Mouse (Mus musculus) neural tube, embryonic 15.5 days (tissue): ENCODE measurements at regions not wholly inside any gene's neighbourhood (a gene's known extent, or its start where the extent isn't known, plus 50 kb on each side); places are given as distances from the start of the nearest gene placed in this dataset.

ENCODE experiments used
- ATAC-seq: fragments of 200-750 bp; cut with Nextera tagmentation; 2 replicates; pipeline ENCODE4 v1.8.0; 2017; ENCODE audit warnings: mild to moderate bottlenecking, moderate TSS enrichment, moderate library complexity; ENCODE audit not compliant: low FRiP score
- H3K27ac ChIP-seq: fragments of 300-500 bp; sonication (generic); replicated peaks from 2 replicates; pipeline ENCODE4 v1.5.1; 2015; ENCODE audit warnings: mild to moderate bottlenecking, inconsistent platforms
- H3K27me3 ChIP-seq: fragments of 300-500 bp; sonication (generic); replicated peaks from 2 replicates; pipeline ENCODE4 v1.6.1; 2015; ENCODE audit warnings: inconsistent platforms
- H3K36me3 ChIP-seq: fragments of 300-500 bp; sonication (generic); 2 replicates; pipeline ENCODE4 v1.6.1; 2015; ENCODE audit warnings: inconsistent platforms
- H3K4me1 ChIP-seq: fragments of 300-500 bp; sonication (generic); 2 replicates; pipeline ENCODE4 v1.6.1; 2015; ENCODE audit warnings: inconsistent platforms
- H3K4me2 ChIP-seq: fragments of 300-500 bp; sonication (generic); 2 replicates; pipeline ENCODE4 v1.6.1; 2015; ENCODE audit warnings: inconsistent platforms, mild to moderate bottlenecking, moderate library complexity
- H3K4me3 ChIP-seq: fragments of 300-500 bp; sonication (generic); replicated peaks from 2 replicates; pipeline ENCODE4 v1.5.1; 2015; ENCODE audit warnings: mild to moderate bottlenecking, inconsistent platforms
- H3K9ac ChIP-seq: fragments of 300-500 bp; sonication (generic); replicated peaks from 2 replicates; pipeline ENCODE4 v1.6.1; 2015; ENCODE audit warnings: mild to moderate bottlenecking, inconsistent platforms
- H3K9me3 ChIP-seq: fragments of 300-500 bp; sonication (generic); replicated peaks from 2 replicates; pipeline ENCODE4 v1.6.1; 2016; ENCODE audit warnings: inconsistent platforms
- WGBS: fragments of 180-500 bp; shearing (Covaris S2); methylation state at CpG from one replicate; pipeline ENCODE4 v1.1.7; 2015; ENCODE audit warnings: mixed read lengths; 5-methylcytosine and 5-hydroxymethylcytosine counted together

DNA sequence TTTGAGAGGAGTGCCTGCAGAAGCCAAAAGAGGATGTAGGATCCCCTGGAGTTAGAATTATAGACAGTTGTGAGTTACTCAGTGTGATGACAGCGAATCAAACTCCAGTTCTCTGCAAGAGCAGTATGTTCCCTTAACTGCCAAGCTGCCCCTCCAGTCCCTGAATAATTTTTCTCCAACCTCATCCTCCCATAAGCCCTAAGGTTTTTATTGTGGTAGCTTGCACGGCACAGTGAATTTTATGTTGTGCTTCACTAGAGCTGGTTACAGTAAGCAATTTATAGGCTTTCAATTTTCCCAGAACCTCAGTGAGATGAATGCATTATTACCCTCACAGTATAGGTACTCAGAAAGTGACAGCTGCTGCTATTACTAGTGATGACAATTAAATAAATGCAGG lies 933.1 kb upstream of the A1bg start:
- no peaks in the 10 kb centered on the region for H3K36me3 ChIP-seq
- no peaks in the 10 kb centered on the region for H3K27me3 ChIP-seq
- H3K4me1 ChIP-seq = 0 out of 2 replicates have a peak, but pooled peaks cover 3% of the 10 kb centered on the region
- H3K9ac ChIP-seq = no peak overlapping the region
- no peaks in the 10 kb centered on the region for H3K9me3 ChIP-seq
- H3K4me3 ChIP-seq = no peak overlapping the region
- no peak overlapping the region for H3K4me2 ChIP-seq
- ATAC-seq = peak; percentile 59
- no peak overlapping the region for H3K27ac ChIP-seq
- 35% methylated on average over 2 of the region's 2 CpGs for WGBS

DNA sequence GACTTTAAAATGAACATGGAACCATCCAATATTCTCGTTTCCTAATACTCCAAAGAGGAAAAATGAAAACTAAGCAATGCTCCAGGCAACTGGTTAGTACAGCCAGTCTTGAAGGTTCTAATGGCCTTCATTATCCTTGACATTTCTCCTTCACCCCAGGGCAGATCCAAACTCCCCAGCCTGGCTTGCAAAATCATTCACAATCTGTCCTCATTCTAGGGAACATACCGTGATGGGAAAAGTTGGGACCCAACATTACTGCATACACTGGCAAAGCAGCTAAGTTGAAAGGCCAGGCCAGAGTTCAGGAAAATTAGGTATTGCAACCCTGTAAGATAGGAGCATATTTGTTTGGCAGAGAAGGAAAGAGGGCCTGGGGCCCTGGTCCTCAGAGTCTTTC lies 889.9 kb upstream of the A1bg start:
- Histone ChIP-seq H3K4me2 (no peak overlapping the region), H3K4me1 (no peaks in the 10 kb centered on the region), H3K4me3 (no peak overlapping the region), H3K9me3 (no peaks in the 10 kb centered on the region), H3K27ac (no peak overlapping the region), H3K27me3 (no peaks in the 10 kb centered on the region), H3K36me3 (no peaks in the 10 kb centered on the region), H3K9ac (no peak overlapping the region)
- no peak for ATAC-seq
- 90% methylated on average over 2 of the region's 2 CpGs for WGBS

DNA sequence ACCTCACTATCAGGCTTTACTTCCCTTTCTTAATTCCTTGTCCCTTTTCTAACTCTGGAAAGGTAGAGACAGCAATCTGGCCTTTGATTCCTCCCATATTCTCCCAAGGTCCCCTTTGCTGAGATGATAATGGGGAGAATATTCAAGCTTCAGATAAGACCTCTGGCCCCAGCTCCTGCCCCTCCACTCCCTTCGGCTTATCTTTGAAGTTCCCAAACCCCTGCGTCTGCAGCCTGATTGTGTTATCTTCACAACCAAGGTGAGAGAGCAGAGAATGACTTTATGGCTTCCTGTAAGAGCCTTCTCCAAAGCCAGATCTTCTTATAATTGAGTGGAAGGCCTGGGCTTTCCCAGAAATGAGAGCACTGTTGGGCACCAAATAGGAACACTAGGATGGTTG lies 882.6 kb upstream of the A1bg start:
- no peaks in the 10 kb centered on the region for H3K4me1 ChIP-seq
- H3K4me2 ChIP-seq = no peak overlapping the region
- no peaks in the 10 kb centered on the region for H3K9me3 ChIP-seq
- no peak overlapping the region for H3K4me3 ChIP-seq
- H3K36me3 ChIP-seq = no peaks in the 10 kb centered on the region
- WGBS = 52% methylated on average over 2 of the region's 2 CpGs
- no peak overlapping the region for H3K27ac ChIP-seq
- no peak overlapping the region for H3K9ac ChIP-seq
- ATAC-seq = no peak
- no peaks in the 10 kb centered on the region for H3K27me3 ChIP-seq

DNA sequence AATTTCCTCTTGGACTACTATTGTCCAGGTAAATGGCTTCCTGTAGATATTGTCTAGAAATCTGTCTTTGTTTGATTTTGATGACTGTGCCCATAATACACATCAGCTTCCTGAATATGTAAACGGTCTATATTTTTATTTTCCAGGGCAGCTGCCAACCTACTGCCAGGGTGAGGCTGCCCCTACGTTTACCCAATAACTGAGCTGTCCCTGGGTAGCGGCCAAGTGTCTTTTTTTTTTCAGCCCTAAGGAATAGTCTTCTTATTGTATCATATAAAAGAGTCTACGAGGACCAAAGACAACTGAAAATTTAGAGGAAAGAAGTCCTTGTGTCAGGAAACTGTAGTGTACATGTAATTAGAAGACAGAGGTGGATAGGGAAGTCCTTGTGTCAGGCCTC lies 877.3 kb upstream of the A1bg start:
- 70% methylated on average over 4 of the region's 4 CpGs for WGBS
- Histone ChIP-seq H3K4me3 (no peak overlapping the region), H3K9me3 (no peaks in the 10 kb centered on the region), H3K27ac (no peak overlapping the region), H3K4me2 (no peak overlapping the region), H3K4me1 (no peaks in the 10 kb centered on the region), H3K9ac (no peak overlapping the region), H3K36me3 (no peaks in the 10 kb centered on the region), H3K27me3 (no peaks in the 10 kb centered on the region)
- no peak for ATAC-seq

DNA sequence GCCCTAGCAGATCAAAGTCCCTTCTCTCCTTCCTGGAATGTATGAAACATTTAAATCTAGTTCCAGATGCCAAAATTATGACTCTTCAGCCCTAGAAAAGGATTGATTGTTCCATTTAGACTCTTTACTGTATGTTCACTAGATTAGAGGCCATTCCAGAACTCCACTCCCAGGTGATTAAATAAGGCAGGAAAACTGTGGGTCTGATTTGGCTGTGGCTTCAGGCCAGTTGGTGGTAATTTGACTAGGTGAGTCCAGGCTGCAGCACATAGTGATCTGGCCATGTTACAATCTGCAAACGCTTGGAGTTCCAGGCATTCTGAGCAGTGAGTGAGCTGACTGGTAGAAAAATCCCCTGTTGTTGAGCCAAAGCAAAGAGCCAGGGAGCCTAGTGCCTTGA lies 875.0 kb upstream of the A1bg start:
- WGBS = 86% methylated on average over 1 of the region's 1 CpGs
- no peaks in the 10 kb centered on the region for H3K9me3 ChIP-seq
- H3K9ac ChIP-seq = no peak overlapping the region
- H3K4me1 ChIP-seq = no peaks in the 10 kb centered on the region
- H3K36me3 ChIP-seq = no peaks in the 10 kb centered on the region
- H3K4me3 ChIP-seq = no peak overlapping the region
- H3K27me3 ChIP-seq = no peaks in the 10 kb centered on the region
- no peak overlapping the region for H3K4me2 ChIP-seq
- no peak overlapping the region for H3K27ac ChIP-seq
- no peak for ATAC-seq

DNA sequence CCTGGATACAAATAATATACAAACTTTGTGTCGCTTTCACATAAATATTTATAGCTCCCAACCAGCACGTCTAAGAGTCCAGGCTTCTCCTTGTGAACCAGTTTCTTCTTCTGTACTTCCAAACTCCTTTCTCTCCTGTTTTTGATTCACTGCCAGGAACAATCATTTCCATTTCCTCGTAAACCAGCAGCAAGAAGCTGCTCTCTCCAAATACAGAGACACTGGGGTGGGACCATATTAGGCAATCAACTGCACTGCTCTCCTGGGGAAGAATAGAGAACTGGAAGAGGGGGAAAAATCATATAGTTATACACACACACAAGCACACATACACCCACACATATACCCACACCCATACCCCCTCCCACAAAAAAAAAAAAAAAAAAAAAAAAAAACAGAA lies 871.7 kb upstream of the A1bg start:
- Histone ChIP-seq H3K9ac (no peak overlapping the region), H3K4me1 (no peaks in the 10 kb centered on the region), H3K4me2 (no peak overlapping the region), H3K4me3 (no peak overlapping the region), H3K27ac (no peak overlapping the region), H3K36me3 (no peaks in the 10 kb centered on the region), H3K9me3 (no peaks in the 10 kb centered on the region), H3K27me3 (no peaks in the 10 kb centered on the region)
- no peak for ATAC-seq
- WGBS = 68% methylated on average over 3 of the region's 3 CpGs

DNA sequence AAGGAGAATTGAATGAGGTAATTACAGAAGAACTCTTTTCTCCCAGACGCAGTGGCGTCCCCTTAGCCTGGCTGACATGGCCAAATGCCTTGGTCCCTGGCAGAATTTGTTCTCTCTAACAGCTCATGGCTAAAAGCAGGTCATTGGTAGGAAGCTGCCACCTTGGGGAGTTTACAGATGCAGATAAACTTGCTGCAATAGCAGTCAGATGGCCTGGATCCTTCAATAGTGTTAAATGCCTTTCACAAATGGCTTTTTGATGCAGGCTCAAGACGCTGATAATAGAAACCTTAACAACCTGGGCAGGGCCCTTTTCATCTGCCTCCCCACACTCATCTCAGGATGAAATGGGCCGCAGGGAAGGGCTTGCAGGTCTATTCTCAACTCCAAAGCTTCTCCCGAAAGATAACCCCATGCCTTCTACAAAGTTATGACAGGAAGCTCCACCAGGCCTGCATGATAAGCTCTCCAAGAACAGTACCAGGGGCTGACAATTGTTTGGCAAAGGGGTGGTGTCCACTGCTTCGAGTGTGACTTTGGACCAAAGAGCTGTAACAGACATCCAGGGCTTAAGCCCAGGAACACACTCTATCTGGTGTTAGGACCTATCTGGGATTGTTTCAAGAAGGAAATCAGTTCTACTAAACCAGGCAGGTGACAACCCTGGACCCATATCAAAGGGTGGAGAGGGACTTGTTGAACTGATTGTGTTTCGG lies 867.2 kb upstream of the A1bg start:
- WGBS = 59% methylated on average over 7 of the region's 7 CpGs
- no peaks in the 10 kb centered on the region for H3K36me3 ChIP-seq
- H3K4me1 ChIP-seq = no peaks in the 10 kb centered on the region
- no peak overlapping the region for H3K9ac ChIP-seq
- H3K27me3 ChIP-seq = no peaks in the 10 kb centered on the region
- ATAC-seq = no peak
- no peak overlapping the region for H3K4me3 ChIP-seq
- H3K27ac ChIP-seq = no peak overlapping the region
- no peaks in the 10 kb centered on the region for H3K9me3 ChIP-seq
- no peak overlapping the region for H3K4me2 ChIP-seq

DNA sequence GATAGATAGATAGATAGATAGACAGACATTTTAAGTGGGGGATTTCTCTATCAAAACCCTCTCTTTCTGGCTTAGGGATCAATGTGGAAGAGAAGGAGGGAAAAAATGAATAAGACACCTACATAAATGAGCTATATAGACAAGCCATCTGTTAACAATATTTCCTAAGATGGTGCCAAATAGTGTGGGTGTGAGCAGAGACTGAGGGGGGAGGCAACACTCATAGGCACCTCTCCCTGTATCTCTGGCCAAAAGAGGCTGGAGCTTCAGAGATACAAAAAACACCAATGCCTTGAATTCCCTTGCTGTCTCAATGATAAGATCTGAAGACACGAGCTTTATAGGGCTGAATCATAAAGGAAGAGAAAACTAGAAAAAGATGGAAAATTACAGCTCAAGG lies 864.2 kb upstream of the A1bg start:
- Histone ChIP-seq H3K27me3 (no peaks in the 10 kb centered on the region), H3K4me1 (no peaks in the 10 kb centered on the region), H3K27ac (no peak overlapping the region), H3K9ac (no peak overlapping the region), H3K36me3 (no peaks in the 10 kb centered on the region), H3K9me3 (no peaks in the 10 kb centered on the region), H3K4me3 (no peak overlapping the region), H3K4me2 (no peak overlapping the region)
- 87% methylated on average over 1 of the region's 1 CpGs for whole genome bisulfite sequencing
- no peak for ATAC-seq

DNA sequence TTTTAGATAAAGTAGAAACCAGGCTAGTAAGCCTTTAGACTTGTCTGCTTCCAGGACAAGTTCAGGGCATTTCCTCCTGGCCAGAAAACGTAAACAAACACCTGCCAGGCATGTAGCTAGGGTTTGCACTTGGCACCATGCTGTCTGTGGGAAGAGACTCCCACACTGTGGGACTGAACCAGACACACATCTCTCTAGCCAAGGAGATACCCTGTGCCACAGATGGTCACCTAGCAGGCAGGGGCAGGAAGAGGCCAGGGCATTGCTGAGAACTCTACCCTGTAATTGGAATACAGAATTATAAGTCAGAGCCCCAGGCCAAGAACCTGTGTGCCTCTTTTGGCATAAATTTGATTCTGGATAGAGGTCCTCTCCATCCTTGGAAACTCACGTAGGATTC lies 858.7 kb upstream of the A1bg start:
- no peaks in the 10 kb centered on the region for H3K36me3 ChIP-seq
- H3K27ac ChIP-seq = no peak overlapping the region
- no peak for ATAC-seq
- no peaks in the 10 kb centered on the region for H3K9me3 ChIP-seq
- H3K27me3 ChIP-seq = no peaks in the 10 kb centered on the region
- no peak overlapping the region for H3K4me2 ChIP-seq
- H3K4me3 ChIP-seq = no peak overlapping the region
- 88% methylated on average over 2 of the region's 2 CpGs for WGBS
- H3K4me1 ChIP-seq = no peaks in the 10 kb centered on the region
- no peak overlapping the region for H3K9ac ChIP-seq

DNA sequence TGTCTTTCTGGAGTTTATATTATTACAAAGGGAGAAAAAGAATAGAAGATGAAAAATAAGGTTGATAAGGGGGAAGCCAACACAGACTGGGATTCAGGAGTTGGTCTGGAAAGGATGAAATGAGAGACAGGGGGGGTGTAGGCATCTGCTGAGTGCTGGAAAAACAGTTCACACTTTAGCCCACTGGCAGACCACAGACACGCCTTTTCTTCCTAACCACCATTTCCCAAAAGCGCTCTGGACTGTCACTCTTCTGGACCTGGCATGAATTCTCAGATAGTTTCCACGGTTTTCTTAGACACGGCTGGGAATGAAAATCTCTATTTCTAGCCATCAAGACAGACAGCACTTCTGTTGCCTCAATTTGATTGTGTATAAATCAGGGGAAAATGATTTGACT lies 850.2 kb upstream of the A1bg start:
- Histone ChIP-seq H3K4me1 (no peaks in the 10 kb centered on the region), H3K36me3 (no peaks in the 10 kb centered on the region), H3K9me3 (no peaks in the 10 kb centered on the region), H3K27ac (no peak overlapping the region), H3K9ac (no peak overlapping the region), H3K4me2 (no peak overlapping the region), H3K4me3 (no peak overlapping the region), H3K27me3 (no peaks in the 10 kb centered on the region)
- ATAC-seq = no peak
- WGBS = 91% methylated on average over 4 of the region's 4 CpGs

DNA sequence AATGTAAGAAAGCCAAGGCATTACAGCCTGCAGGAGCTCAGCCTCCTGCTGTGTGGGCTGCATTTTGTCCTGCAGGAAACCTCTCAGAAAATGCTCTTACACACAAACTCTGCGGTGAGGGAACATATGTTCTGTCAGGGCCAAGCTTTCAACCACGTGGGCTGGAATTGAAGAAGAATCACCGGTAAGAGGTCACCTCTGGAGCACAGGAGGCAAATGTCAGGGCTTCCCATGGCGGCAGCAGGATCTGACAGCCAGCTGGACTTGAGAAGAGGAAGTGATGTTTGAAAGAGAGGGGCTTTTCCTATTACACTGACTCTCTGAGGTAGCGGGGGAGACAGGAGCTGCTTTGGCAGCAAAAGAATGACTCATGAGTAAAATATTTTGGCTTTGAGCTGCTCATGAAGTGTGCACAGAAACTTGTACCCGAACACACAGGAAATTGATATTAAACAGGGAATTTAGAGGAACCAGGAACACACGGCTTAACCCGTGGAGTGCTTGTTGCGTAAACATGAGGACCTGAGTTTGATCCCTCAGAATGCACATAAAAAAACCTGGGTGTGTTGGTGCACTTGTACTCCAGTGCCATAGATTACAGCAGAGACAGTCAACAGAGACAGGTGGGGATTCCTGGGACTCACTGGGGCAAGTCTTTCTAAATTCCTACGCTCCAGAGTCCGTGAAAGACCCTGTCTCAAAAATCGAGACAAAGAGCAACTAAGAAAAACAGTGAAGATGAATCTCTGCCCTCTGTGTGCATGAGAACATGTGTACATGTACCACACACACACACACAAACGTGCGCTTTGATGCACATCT lies 848.1 kb upstream of the A1bg start:
- ATAC-seq = no peak
- Histone ChIP-seq H3K4me3 (no peak overlapping the region), H3K9ac (no peak overlapping the region), H3K27ac (no peak overlapping the region), H3K9me3 (no peaks in the 10 kb centered on the region), H3K36me3 (no peaks in the 10 kb centered on the region), H3K4me2 (no peak overlapping the region), H3K27me3 (no peaks in the 10 kb centered on the region), H3K4me1 (no peaks in the 10 kb centered on the region)
- 72% methylated on average over 14 of the region's 14 CpGs for WGBS

DNA sequence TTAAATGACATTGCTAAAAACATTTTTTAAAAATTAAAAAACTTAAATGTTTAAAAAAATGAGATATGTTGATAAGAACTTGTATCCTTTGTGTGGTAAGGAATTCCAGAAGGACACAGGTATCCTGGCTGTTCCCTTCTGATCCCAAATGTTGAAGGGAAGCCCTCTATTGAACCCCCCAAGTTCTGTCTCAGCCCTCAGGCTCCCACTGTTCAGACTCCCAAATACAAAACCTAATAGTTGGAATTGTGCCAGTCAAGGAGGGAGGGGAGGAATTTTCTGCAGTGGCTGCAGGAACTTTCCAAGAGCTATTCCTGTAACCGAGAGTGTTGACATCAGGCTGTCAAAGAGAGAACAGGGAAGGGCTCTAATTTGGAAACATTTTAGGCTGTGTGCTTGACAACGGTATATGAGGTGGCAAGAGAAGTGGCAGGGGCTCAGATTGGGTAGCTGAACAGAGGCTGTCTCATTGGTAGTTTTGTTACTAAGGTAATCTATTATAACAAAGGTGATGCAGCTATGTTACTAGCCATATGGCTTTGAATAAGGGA lies 843.8 kb upstream of the A1bg start:
- H3K4me2 ChIP-seq = no peak overlapping the region
- no peak for ATAC-seq
- 52% methylated on average over 2 of the region's 2 CpGs for WGBS
- no peak overlapping the region for H3K27ac ChIP-seq
- H3K36me3 ChIP-seq = no peaks in the 10 kb centered on the region
- H3K4me3 ChIP-seq = no peak overlapping the region
- H3K9me3 ChIP-seq = no peaks in the 10 kb centered on the region
- H3K4me1 ChIP-seq = no peaks in the 10 kb centered on the region
- H3K9ac ChIP-seq = no peak overlapping the region
- no peaks in the 10 kb centered on the region for H3K27me3 ChIP-seq
